Mouse (Mus musculus) left cerebral cortex, postnatal 36 days (tissue): ENCODE data around the gene Myl7. TPM values are rescaled to one million over a fixed set of nuclear protein-coding genes. Genes with fewer than 3 reads are reported as not detected.

Experiments used
- total RNA-seq, 2 experiments: library from RNA; stranded (reverse); gene quantifications; 2 replicates each; pipeline ENCODE4 v1.2.3; 2021

Myl7 gene
- total RNA-seq, 2 experiments from 2014 or later: not detected

Other genes starting within 250 kb of the Myl7 start
- gene Mrps24, start 183.1 kb downstream of the Myl7 start, total RNA-seq: 10 to 100 TPM; 64.7 to 71.7 TPM
- 10 to 100 TPM; 65.6 to 75.2 TPM for gene Urgcp, start 136.4 kb downstream of the Myl7 start, total RNA-seq
- 10 to 100 TPM; 69.2 to 72.2 TPM for gene Dbnl, start 110.3 kb downstream of the Myl7 start, total RNA-seq
- 1 to 10 TPM; 6.0 to 6.6 TPM for gene Pgam2, start 95.0 kb downstream of the Myl7 start, total RNA-seq
- gene Polm, start 60.8 kb downstream of the Myl7 start, total RNA-seq: 10 to 100 TPM in 1 of 2 experiments, 1 to 10 TPM in 1; 8.9 to 13.7 TPM
- 10 to 100 TPM; 12.4 to 19.1 TPM for gene Aebp1, start 36.8 kb downstream of the Myl7 start, total RNA-seq
- 10 to 100 TPM; 18.0 to 19.2 TPM for gene Pold2, start 20.5 kb downstream of the Myl7 start, total RNA-seq
- 1 to 10 TPM; 1.6 to 2.2 TPM for gene Gck, start 51.3 kb upstream of the Myl7 start, total RNA-seq
- 10 to 100 TPM; 82.8 to 91.0 TPM for gene Ykt6, start 56.9 kb upstream of the Myl7 start, total RNA-seq
- gene Camk2b, start 167.6 kb upstream of the Myl7 start, total RNA-seq: 100 to 1,000 TPM; 644 to 664 TPM